Mouse (Mus musculus) heart, embryonic 16.5 days (tissue): ENCODE results near the gene Tuba4a. TPM values are rescaled to one million over a fixed set of nuclear protein-coding genes. Genes with fewer than 3 reads are reported as not detected.
A peak's percentile ranks its signal among the peaks of the same experiment; 100 is the strongest.

Source experiments
- ATAC-seq: fragments of 200-750 bp; cut with Nextera tagmentation; replicated peaks from 2 replicates; pipeline ENCODE4 v1.8.0; 2017; ENCODE audit warnings: moderate number of reproducible peaks; ENCODE audit not compliant: insufficient read depth, low FRiP score; ENCODE audit errors: extremely low read depth
- H3K27ac ChIP-seq: fragments of 300-500 bp; sonication (generic); 2 replicates; pipeline ENCODE4 v1.5.1; 2014; ENCODE audit warnings: mild to moderate bottlenecking, low read length, control low read depth, moderate library complexity
- H3K27me3 ChIP-seq: fragments of 300-500 bp; sonication (generic); 2 replicates; pipeline ENCODE4 v1.6.1; 2014; ENCODE audit warnings: low read length, mixed read lengths; ENCODE audit not compliant: control insufficient read depth, insufficient read depth
- H3K36me3 ChIP-seq: fragments of 300-500 bp; sonication (generic); 2 replicates; pipeline ENCODE4 v1.6.1; 2014; ENCODE audit not compliant: control insufficient read depth, insufficient read depth
- H3K4me1 ChIP-seq: fragments of 300-500 bp; sonication (generic); 2 replicates; pipeline ENCODE4 v1.6.1; 2014; ENCODE audit warnings: low read length, mixed read lengths; ENCODE audit not compliant: control insufficient read depth, insufficient read depth
- H3K4me2 ChIP-seq: fragments of 300-500 bp; sonication (generic); 2 replicates; pipeline ENCODE4 v1.6.1; 2014; ENCODE audit warnings: low read depth, mild to moderate bottlenecking, control low read depth, low read length
- H3K4me3 ChIP-seq: fragments of 300-500 bp; sonication (generic); 2 replicates; pipeline ENCODE4 v1.5.1; 2014; ENCODE audit warnings: mild to moderate bottlenecking, control low read depth, low read length
- H3K9ac ChIP-seq: fragments of 300-500 bp; sonication (generic); 2 replicates; pipeline ENCODE4 v1.6.1; 2014; ENCODE audit warnings: low read length, control low read depth
- H3K9me3 ChIP-seq: fragments of 300-500 bp; sonication (generic); replicated peaks from 2 replicates; pipeline ENCODE4 v1.6.1; 2016; ENCODE audit warnings: low read length; ENCODE audit not compliant: control insufficient read depth
- WGBS: fragments of 180-500 bp; shearing (Covaris S2); extraction: QIAGEN DNeasy Blood & Tissue Kit; methylation state at CpG from one replicate; pipeline ENCODE4 v1.1.7; 2014; 5-methylcytosine and 5-hydroxymethylcytosine counted together
- polyA plus RNA-seq: library from polyadenylated mRNA; unstranded; fragments of >200 nt; fragmentation: Nextera tagmentation; extraction: Ambion mirVana; gene quantifications from 2 replicates; pipeline ENCODE4 v1.2.1, GENCODE M21; 2015

The Tuba4a gene
- polyA plus RNA-seq, 1 experiment from 2014 or later: 81.2 TPM

DNA sequence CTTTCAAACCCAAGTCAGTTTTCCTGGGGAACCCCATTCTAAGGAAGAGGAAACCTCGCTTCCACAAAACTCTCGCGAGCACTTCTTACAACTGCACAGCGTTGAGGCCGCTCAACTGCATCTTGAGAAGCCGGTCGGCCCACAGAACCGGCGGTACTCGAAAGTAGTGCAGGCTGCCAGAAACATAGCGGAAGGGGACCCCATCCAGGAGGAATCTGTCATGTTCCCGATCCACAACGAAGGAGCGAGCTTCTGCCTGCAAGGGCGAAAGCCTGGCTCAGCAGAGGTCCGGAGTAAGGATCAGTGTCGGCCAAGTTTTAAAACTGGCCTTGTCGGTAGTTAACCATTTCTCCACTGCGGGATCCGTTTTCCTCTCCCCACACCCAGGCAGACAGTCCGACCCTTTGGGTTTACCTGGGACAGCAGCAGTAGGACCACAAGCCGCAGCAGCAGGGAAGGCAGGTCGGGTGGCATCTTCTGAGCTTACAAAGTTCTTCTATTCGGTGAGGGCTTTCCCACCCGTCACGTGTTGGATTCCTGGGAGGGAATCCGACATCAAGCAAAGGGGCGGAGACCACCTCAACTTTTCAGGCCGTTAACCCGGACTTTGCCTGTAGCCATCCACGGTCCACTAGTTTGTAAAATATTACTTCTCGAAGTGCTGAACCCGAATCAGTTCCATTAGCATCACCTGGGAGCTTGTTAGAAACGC is 10.5 kb downstream of the Tuba4a start:
- H3K36me3 ChIP-seq: peaks cover 15% of the 10 kb centered on the region
- no peak overlapping the region for H3K27ac ChIP-seq
- WGBS: 11% methylated on average over 34 of the region's 34 CpGs
- peak overlapping the region; percentile 53 for H3K4me3 ChIP-seq
- H3K9ac ChIP-seq: peak overlapping the region; percentile 71
- peak overlapping the region; percentile 68 for H3K4me2 ChIP-seq
- peaks cover 2% of the 10 kb centered on the region for H3K27me3 ChIP-seq
- H3K9me3 ChIP-seq: no peaks in the 10 kb centered on the region
- H3K4me1 ChIP-seq: peaks cover 18% of the 10 kb centered on the region
- ATAC-seq: no peak

DNA sequence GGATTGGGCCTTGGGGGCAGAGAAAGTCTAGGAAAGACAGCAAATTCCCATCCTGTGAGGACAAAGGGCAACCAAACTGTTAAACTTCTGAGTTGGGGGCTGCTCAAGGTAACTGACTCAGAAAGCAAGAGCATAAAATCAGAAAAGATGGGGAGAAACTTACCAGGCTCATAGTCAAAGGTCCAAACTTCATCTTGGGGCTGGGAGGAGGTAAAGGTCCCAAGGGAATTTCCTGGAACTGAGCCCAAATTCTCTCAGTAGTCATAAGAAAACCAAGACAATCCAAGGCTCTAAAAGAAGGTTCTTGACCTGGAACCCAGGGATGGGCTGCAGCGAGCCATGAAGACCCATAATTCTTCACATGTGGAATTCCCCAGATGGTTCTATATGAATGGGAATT is 18.4 kb downstream of the Tuba4a start:
- no peak overlapping the region for H3K4me3 ChIP-seq
- WGBS: 75% methylated on average over 1 of the region's 1 CpGs
- no peaks in the 10 kb centered on the region for H3K9me3 ChIP-seq

GRCm38 (mm10) chr1:75192452-75192851 is 27.2 kb downstream of the Tuba4a start:
- no peaks in the 10 kb centered on the region for H3K27me3 ChIP-seq
- peak overlapping the region; percentile 96 for H3K27ac ChIP-seq
- peak overlapping the region; percentile 76 for H3K4me2 ChIP-seq
- H3K9me3 ChIP-seq: no peaks in the 10 kb centered on the region
- WGBS: under 1% methylated on average over 19 of the region's 19 CpGs
- H3K4me3 ChIP-seq: peak overlapping the region; percentile 96
- peaks cover 24% of the 10 kb centered on the region for H3K36me3 ChIP-seq
- peaks cover 16% of the 10 kb centered on the region for H3K4me1 ChIP-seq
- peak; percentile 42 for ATAC-seq
- H3K9ac ChIP-seq: peak overlapping the region; percentile 95

More for the DNA sequence above, 18.4 kb downstream of the Tuba4a start:
- H3K4me2 ChIP-seq: no peak overlapping the region
- H3K27ac ChIP-seq: no peak overlapping the region
- H3K4me1 ChIP-seq: no peaks in the 10 kb centered on the region
- no peaks in the 10 kb centered on the region for H3K27me3 ChIP-seq
- no peak overlapping the region for H3K9ac ChIP-seq
- H3K36me3 ChIP-seq: peaks cover 33% of the 10 kb centered on the region
- no peak for ATAC-seq

GRCm38 (mm10) chr1:75191622-75192402 is 27.9 kb downstream of the Tuba4a start, which contains the start of the genes Ankzf1 and Atg9a:
Ankzf1 (plus strand) TSS chr1:75192151.
Atg9a (minus strand) TSS chr1:75192196.
- peaks cover 16% of the 10 kb centered on the region for H3K4me1 ChIP-seq
- WGBS: under 1% methylated on average over 56 of the region's 56 CpGs
- peak; percentile 100 for ATAC-seq
- peak within 1 kb of the TSS; percentile 96 for H3K4me3 ChIP-seq
- H3K9ac ChIP-seq: peak within 1 kb of the TSS; percentile 95
- peak within 1 kb of the TSS; percentile 96 for H3K27ac ChIP-seq
- no peaks in the 10 kb centered on the region for H3K27me3 ChIP-seq
- peak within 1 kb of the TSS; percentile 95 for H3K4me2 ChIP-seq
- H3K9me3 ChIP-seq: no peaks in the 10 kb centered on the region
- H3K36me3 ChIP-seq: peaks cover 28% of the 10 kb centered on the region

DNA sequence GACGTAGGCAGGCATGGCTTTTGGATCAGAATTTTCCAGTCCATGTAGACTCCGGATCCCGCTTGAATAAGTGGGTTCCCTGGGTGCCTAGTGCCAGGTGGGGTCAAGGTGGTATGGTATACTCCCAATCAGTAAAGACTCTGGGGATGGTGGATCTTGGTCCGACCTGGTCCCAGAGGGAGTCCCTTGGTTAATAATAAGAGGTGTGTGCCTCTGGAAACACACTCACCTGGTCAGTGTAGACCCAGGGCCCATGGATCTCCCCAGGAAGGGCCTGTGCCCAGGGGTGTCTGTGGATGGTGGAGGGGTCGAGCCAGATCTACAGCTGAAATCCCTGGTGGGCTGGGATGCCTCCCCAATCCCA is 28.4 kb downstream of the Tuba4a start:
- peaks cover 16% of the 10 kb centered on the region for H3K4me1 ChIP-seq
- no peaks in the 10 kb centered on the region for H3K27me3 ChIP-seq
- H3K9ac ChIP-seq: peak overlapping the region; percentile 95
- no peaks in the 10 kb centered on the region for H3K9me3 ChIP-seq
- peak overlapping the region; percentile 96 for H3K27ac ChIP-seq
- ATAC-seq: no peak
- peaks cover 28% of the 10 kb centered on the region for H3K36me3 ChIP-seq
- 41% methylated on average over 5 of the region's 5 CpGs for WGBS
- peak overlapping the region; percentile 95 for H3K4me2 ChIP-seq
- H3K4me3 ChIP-seq: peak overlapping the region; percentile 96

- H3K4me2 ChIP-seq: peak overlapping the region; percentile 95; the same call in 1 of the 2 replicates
- WGBS: 45% methylated on average over 2 of the region's 2 CpGs
- H3K9me3 ChIP-seq: no peaks in the 10 kb centered on the region
- no peak overlapping the region for H3K27ac ChIP-seq
- H3K9ac ChIP-seq: peak overlapping the region; percentile 95
- peaks cover 28% of the 10 kb centered on the region for H3K36me3 ChIP-seq
- no peak for ATAC-seq
- no peak overlapping the region for H3K4me3 ChIP-seq
- H3K4me1 ChIP-seq: peaks cover 16% of the 10 kb centered on the region
- H3K27me3 ChIP-seq: no peaks in the 10 kb centered on the region
Observed at GRCm38 (mm10) chr1:75190577-75190976, 29.1 kb downstream of the Tuba4a start.

GRCm38 (mm10) chr1:75187914-75188483 is 31.7 kb downstream of the Tuba4a start:
- peaks cover 9% of the 10 kb centered on the region for H3K4me1 ChIP-seq
- no peaks in the 10 kb centered on the region for H3K9me3 ChIP-seq
- no peak overlapping the region for H3K4me3 ChIP-seq
- H3K36me3 ChIP-seq: peaks cover 40% of the 10 kb centered on the region
- no peak overlapping the region for H3K27ac ChIP-seq
- H3K9ac ChIP-seq: no peak overlapping the region
- H3K27me3 ChIP-seq: no peaks in the 10 kb centered on the region
- H3K4me2 ChIP-seq: no peak overlapping the region
- 83% methylated on average over 2 of the region's 2 CpGs for WGBS
- no peak for ATAC-seq

- Histone ChIP-seq H3K27me3 (no peaks in the 10 kb centered on the region), H3K27ac (no peak overlapping the region), H3K4me3 (no peak overlapping the region), H3K9me3 (no peaks in the 10 kb centered on the region), H3K4me2 (no peak overlapping the region), H3K4me1 (peaks cover 7% of the 10 kb centered on the region), H3K36me3 (peaks cover 48% of the 10 kb centered on the region), H3K9ac (no peak overlapping the region)
- ATAC-seq: no peak
Observed at GRCm38 (mm10) chr1:75187126-75187525, 32.5 kb downstream of the Tuba4a start.

GRCm38 (mm10) chr1:75185495-75185894 is 34.2 kb downstream of the Tuba4a start:
- no peaks in the 10 kb centered on the region for H3K9me3 ChIP-seq
- H3K9ac ChIP-seq: no peak overlapping the region
- H3K4me2 ChIP-seq: no peak overlapping the region
- no peak overlapping the region for H3K4me3 ChIP-seq
- H3K27me3 ChIP-seq: no peaks in the 10 kb centered on the region
- no peaks in the 10 kb centered on the region for H3K4me1 ChIP-seq
- H3K27ac ChIP-seq: no peak overlapping the region
- no peak for ATAC-seq
- 90% methylated on average over 11 of the region's 11 CpGs for WGBS
- H3K36me3 ChIP-seq: peaks cover 54% of the 10 kb centered on the region
